Mouse (Mus musculus) embryo, embryonic 9.5 days (tissue): ENCODE measurements at regions not wholly inside any gene's neighbourhood (a gene's known extent, or its start where the extent isn't known, plus 50 kb on each side); places are given as distances from the start of the nearest gene placed in this dataset.

Experiments
- DNase-seq: peaks from one replicate; pipeline ENCODE4 v3.0.0-alpha.2; 2017; ENCODE audit errors: extremely low spot score

DNA sequence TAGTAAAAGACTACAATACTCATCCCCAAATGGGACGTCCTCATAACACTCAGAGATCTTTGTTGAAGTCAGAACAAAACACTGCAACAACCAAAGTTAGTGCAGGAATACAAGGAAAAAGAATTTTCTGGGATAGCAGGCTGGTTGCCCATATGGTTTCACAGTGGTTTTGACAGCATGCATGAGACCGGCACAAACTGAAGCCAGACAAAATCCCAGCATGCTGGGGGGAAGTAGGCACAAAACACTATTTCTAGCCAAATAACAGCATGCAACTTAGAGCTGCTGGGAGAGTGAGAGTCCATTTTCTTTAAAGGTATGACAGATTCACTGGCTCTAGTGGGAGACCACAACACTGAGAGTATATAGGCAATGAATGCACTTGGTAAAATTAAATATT, 619.1 kb upstream of the Manea start:
- DNase-seq = no peak

DNA sequence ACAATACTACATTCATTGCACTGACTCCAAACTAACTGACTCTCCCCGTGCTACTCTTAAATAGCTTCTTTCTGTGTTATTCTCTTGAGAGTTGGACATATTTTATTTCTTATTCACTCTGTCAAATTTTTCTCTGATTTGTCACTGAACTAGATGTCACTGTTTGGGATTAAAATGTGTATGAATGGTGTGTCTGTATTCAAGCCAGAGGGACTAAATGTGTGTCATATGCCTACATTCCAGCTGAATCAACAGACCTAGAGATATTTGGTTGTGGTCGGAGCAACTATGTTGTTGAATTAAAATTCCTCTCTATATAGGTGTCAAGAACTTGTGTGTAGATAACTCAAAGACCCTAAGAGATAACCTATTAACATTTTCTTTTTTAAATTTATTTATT, 618.2 kb upstream of the Manea start:
- no peak for DNase-seq

DNA sequence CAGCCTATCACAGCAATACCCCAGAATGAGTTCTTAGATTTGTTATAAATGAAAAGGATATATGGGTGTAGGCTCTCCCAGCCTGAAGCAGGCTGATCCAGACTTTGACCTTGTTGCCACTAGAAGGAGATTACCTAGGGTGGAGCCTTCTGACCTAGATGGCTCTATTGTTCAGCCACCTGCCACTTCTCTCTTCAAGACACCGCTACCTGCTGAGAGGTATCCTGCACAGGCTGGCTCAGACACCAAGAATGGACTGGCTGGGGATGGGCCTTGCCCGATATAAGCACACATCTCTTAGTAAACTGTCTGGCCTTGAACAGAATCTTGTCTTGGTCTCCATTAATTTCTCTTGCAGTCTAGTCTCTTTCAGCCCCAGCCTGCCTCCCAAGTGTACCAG, 597.9 kb upstream of the Manea start:
- no peak for DNase-seq

- DNase-seq = no peak
These were observed 587.5 kb upstream of the Manea start for GRCm38 (mm10) chr4:26933988-26934798.

DNA sequence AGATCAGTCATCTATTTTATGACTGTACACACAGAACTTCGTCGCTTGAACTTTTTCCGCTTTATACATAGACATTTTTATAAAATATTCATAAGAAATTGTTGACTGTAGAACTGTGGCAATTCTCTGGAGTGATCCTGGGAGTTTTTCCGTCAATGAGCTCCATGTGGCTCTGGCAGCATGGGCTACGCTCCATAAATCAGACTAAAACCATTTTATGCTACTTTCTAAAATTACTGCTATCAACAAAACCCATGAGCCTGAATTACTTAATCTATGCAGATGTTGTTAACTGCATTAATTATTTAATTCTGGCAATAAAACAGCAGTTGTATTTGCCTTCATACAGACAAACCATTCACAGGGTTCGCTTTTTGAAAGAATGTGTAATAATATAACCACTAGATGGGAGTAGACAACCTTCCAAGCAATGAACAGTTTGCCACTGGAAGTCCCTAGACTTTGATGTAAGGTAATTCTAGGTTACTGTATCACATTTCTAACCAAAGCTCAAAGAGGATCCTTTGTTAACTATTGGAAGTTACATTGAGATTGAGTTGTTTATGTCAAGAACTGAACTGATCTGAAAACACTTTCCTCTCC, 583.3 kb upstream of the Manea start:
- peak; percentile 22 for DNase-seq

- DNase-seq = no peak
These were observed 579.4 kb upstream of the Manea start for GRCm38 (mm10) chr4:26926060-26926459.

- no peak for DNase-seq
These were observed 541.8 kb upstream of the Manea start for GRCm38 (mm10) chr4:26888514-26888913.

DNA sequence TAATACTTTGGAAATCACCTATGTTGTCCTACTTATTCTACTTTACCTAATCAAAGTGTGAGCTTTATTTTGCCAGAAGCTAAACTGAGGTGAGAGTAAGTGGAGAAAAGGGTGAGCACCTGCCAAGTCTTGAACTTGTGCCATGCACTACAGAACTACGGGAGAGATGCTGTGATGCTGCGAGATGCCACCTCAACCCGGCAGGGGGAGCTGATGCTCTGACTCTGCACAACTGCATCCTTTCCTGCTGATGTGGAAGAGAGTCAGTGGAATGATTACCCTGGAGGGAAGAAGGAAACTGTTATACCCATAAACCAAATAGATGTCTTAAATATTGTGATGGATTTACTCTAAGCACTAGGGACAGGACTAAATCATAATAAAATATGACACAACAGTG, 532.3 kb upstream of the Manea start:
- DNase-seq = peak; percentile 7

DNA sequence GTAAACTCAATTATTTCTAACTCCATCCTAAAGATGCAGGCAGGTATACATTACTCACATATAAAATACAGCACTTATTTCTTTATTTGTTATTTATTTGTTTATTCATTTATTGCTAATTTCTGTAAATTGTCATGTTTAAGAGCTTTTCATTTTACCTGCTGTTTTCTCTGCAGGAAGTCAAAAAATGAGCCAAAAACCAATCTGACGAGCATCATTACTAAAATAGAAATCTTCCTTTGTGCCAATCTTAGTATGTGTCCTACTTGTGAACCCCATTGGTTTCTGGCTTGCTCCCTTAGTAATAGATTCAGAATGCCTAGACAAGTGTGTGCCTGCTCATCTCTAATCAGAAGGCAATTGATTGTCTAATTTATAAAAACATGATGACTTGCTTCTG, 495.1 kb upstream of the Manea start:
- DNase-seq = no peak

- no peak for DNase-seq
These were observed 454.1 kb upstream of the Manea start for GRCm38 (mm10) chr4:26800831-26801230.

GRCm38 (mm10) chr4:26793181-26793824, 446.6 kb upstream of the Manea start:
- DNase-seq = no peak

DNA sequence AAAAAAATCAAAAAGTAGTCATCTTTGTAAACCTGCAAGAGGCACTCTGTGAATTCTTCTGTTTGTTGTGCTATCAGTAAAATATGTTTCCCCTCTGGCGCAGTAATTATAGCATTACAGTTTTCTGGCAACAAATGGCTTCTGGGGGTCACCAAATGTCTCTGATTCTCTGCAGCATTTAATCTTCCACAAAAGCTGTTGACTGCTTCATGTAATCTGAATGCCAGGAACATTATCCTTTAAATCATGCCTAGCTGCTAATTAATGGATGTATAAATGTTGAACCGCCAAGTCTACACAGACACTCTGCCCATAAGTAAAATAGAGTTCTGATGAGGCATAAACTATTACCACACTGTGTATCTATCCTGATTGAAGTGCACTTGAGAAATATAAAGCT, 421.2 kb upstream of the Manea start:
- DNase-seq = no peak

- peak; percentile 3 for DNase-seq
These were observed 419.8 kb upstream of the Manea start for GRCm38 (mm10) chr4:26766235-26767228.

GRCm38 (mm10) chr4:26740815-26741214, 394.1 kb upstream of the Manea start:
- no peak for DNase-seq

GRCm38 (mm10) chr4:26736381-26736780, 389.7 kb upstream of the Manea start:
- DNase-seq = no peak

DNA sequence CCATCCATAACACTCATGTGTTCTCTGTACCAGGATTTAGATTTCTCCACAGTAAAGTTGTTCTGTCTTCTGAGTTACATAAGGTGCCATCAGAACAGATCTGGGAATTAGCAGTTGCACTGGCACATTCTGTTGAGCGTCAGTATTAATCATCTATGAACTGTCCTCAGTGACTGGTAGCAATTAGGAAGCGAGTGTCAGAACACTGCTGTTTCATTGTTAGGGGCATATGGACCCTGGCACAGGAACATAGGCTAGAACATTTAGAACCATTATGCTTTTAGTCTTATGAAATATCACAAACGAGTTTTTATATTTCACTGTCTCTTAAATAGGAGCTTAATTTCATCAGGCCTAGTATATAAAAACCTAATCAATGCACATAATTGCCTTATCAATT, 367.7 kb upstream of the Manea start:
- DNase-seq = no peak

DNA sequence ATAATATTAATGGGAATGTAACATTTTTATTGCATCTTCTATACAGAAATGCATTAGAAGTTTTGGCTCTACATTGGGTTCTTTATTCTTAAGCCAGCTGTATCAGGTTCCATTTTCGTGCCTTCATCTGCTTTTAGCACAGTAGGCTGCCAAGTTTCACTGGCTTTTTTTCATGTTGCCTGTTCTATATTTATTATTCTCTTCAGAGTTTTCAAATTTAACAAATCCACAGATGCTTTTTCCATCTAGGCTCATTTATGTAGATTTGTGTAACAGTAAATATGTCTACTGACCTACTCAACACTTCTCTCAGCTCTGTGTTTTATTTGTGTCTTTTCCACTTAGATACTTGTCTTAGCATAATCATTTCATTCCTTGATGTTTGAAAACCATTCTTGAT, 363.3 kb upstream of the Manea start:
- no peak for DNase-seq

GRCm38 (mm10) chr4:26695964-26696363, 349.3 kb upstream of the Manea start:
- DNase-seq = no peak
